Mouse (Mus musculus) MN1 (cell line): Measurements from ENCODE around the gene Zfp358.

Experiments used
- DNase-seq: peaks from one replicate; pipeline ENCODE4 v3.0.0-alpha.2; 2016; ENCODE audit warnings: low spot score

The Zfp358 gene

GRCm38 (mm10) chr8:3492901-3493844 lies at the start of gene Zfp358:
Gene Zfp358, plus strand, starts transcription at chr8:3493138.
- peak; percentile 89 for DNase-seq

GRCm38 (mm10) chr8:3449226-3449625 lies 43.7 kb upstream of the Zfp358 start:
- DNase-seq: no peak

GRCm38 (mm10) chr8:3450670-3451069 lies 42.3 kb upstream of the Zfp358 start:
- peak; percentile 78 for DNase-seq

- no peak for DNase-seq
These were observed 40.9 kb upstream of the Zfp358 start for GRCm38 (mm10) chr8:3451992-3452391.

GRCm38 (mm10) chr8:3463248-3463647 lies 29.7 kb upstream of the Zfp358 start:
- no peak for DNase-seq

- DNase-seq: peak; percentile 56
These were observed 28.6 kb upstream of the Zfp358 start for GRCm38 (mm10) chr8:3464309-3464708.

- peak; percentile 100 for DNase-seq
These were observed 25.7 kb upstream of the Zfp358 start, which contains the start of gene Pex11g for GRCm38 (mm10) chr8:3467006-3467885. Gene Pex11g, minus strand, starts transcription at chr8:3467680.

- DNase-seq: peak; percentile 44
These were observed 24.9 kb upstream of the Zfp358 start for GRCm38 (mm10) chr8:3467886-3468545.

GRCm38 (mm10) chr8:3468838-3469237 lies 24.1 kb upstream of the Zfp358 start:
- DNase-seq: no peak

GRCm38 (mm10) chr8:3470562-3470961 lies 22.4 kb upstream of the Zfp358 start, which contains the start of gene Tex45:
Gene Tex45, plus strand, starts transcription at chr8:3470862.
- DNase-seq: no peak

GRCm38 (mm10) chr8:3475715-3476429 lies 17.1 kb upstream of the Zfp358 start:
- no peak for DNase-seq

GRCm38 (mm10) chr8:3480221-3480785 lies 12.6 kb upstream of the Zfp358 start:
- DNase-seq: no peak

GRCm38 (mm10) chr8:3481605-3482004 lies 11.3 kb upstream of the Zfp358 start:
- no peak for DNase-seq

GRCm38 (mm10) chr8:3482240-3482740 lies 10.6 kb upstream of the Zfp358 start:
- DNase-seq: no peak

GRCm38 (mm10) chr8:3483546-3483945 lies 9.4 kb upstream of the Zfp358 start:
- no peak for DNase-seq

- no peak for DNase-seq
These were observed 7.7 kb upstream of the Zfp358 start for GRCm38 (mm10) chr8:3485192-3485591.

GRCm38 (mm10) chr8:3493845-3494208 lies 889 bp downstream of the Zfp358 start:
- DNase-seq: no peak

- DNase-seq: no peak
These were observed 2.9 kb downstream of the Zfp358 start for GRCm38 (mm10) chr8:3495578-3496427.

- no peak for DNase-seq
These were observed 3.5 kb downstream of the Zfp358 start for GRCm38 (mm10) chr8:3496428-3496748.

- DNase-seq: no peak
These were observed 5.6 kb downstream of the Zfp358 start for GRCm38 (mm10) chr8:3498583-3498982.
